ENCODE assay signal across 8 mouse cellular contexts in genomic region chr14:56598759-56599158, GRCm38 (mm10). TPM values are rescaled to one million over a fixed set of nuclear protein-coding genes. Genes with fewer than 3 reads are reported as not detected.
DNase-seq lines count a peak whose midpoint lies in the region; TF ChIP-seq lines count a peak whose summit lies in the region.

No protein-coding gene starts in this region.

- intact Hi-C loops in heart, postnatal 14 days (cut with DNase I): no loop called here

- no peaks in the 10 kb centered on the region for H3K27me3 ChIP-seq in testis, adult 2 months (ENCODE audit: control insufficient read depth, insufficient read depth, low read length)

- H3K4me1 ChIP-seq in testis, adult 2 months (ENCODE audit: control insufficient read depth, insufficient read depth, low read length): no peaks in the 10 kb centered on the region

- peak; percentile 30 for DNase-seq in gastrocnemius, adult 18-20 months (ENCODE audit: low spot score)
- no peak for DNase-seq in gastrocnemius, postnatal 25 days
- peak; percentile 42 for DNase-seq in right cerebral cortex, postnatal 4 days
- DNase-seq in right cerebral cortex, adult 2 months (ENCODE audit: low spot score in 2 of 2): no peak
- peak; percentile 48 to 54 for DNase-seq in cerebellum, adult 18-20 months
- peak; percentile 53 to 58 for DNase-seq in heart, postnatal 14 days
- peak; percentile 45 to 67 for DNase-seq in lung, postnatal 4 days

- peak; percentile 83 for TF ChIP-seq CTCF in testis, adult 2 months (IDR thresholded peaks at IDR 0.05; ENCODE audit: control insufficient read depth, insufficient read depth, insufficient replicate concordance, low read depth, low read length)

- no peak overlapping the region for H3K27ac ChIP-seq in testis, adult 2 months (ENCODE audit: control insufficient read depth, insufficient read depth, low read depth, low read length)

- no peak for TF ChIP-seq POLR2A in testis, adult 2 months (IDR thresholded peaks at IDR 0.05; ENCODE audit: control insufficient read depth, low read depth, low read length)

- H3K4me3 ChIP-seq in testis, adult 2 months (ENCODE audit: control insufficient read depth, low read depth, low read length): no peak overlapping the region

- no peaks in the 10 kb centered on the region for H3K36me3 ChIP-seq in testis, adult 2 months (ENCODE audit: control insufficient read depth, insufficient read depth, low read length)

RNA-seq across cellular contexts. Expression of gene Parp4, which starts 23.3 kb away (rescaled TPM):
- total RNA-seq in gastrocnemius, adult 18-20 months (2021): 10 to 100 TPM; 16.7 to 22.4 TPM
- 10 to 100 TPM in 1 of 2 experiments, 1 to 10 TPM in 1; 9.9 to 10.5 TPM for total RNA-seq in gastrocnemius, postnatal 25 days (2021)
- total RNA-seq in heart, postnatal 14 days (2021): 10 to 100 TPM; 26.5 to 26.7 TPM
- polyA plus RNA-seq in testis, adult 2 months (2012; rRNA removed): 0.90 and 1.6 TPM in 2 replicates

RNA-seq across cellular contexts. Expression of gene Cenpj, which starts 23.5 kb away (rescaled TPM):
- total RNA-seq in gastrocnemius, adult 18-20 months (2021): 1 to 10 TPM; 1.5 to 2.4 TPM
- 1 to 10 TPM; 1.5 to 1.6 TPM for total RNA-seq in gastrocnemius, postnatal 25 days (2021)
- total RNA-seq in heart, postnatal 14 days (2021): 1 to 10 TPM; 2.7 to 3.5 TPM
- polyA plus RNA-seq in testis, adult 2 months (2012; rRNA removed): 4.5 and 6.6 TPM in 2 replicates

Comparison
In these comparisons a context has a peak if more than half of its experiments do, and no peak if none do; other contexts are left out.
1. DNase-seq: peak in gastrocnemius, adult 18-20 months (single experiment), right cerebral cortex, postnatal 4 days (single experiment), cerebellum, adult 18-20 months (2 of 2), heart, postnatal 14 days (2 of 2) and lung, postnatal 4 days (2 of 2); none in gastrocnemius, postnatal 25 days (single experiment) and right cerebral cortex, adult 2 months (0 of 2).